Mouse (Mus musculus) gastrocnemius, postnatal 10 days (tissue): ENCODE results near the gene Arl15. TPM values are rescaled to one million over a fixed set of nuclear protein-coding genes. Genes with fewer than 3 reads are reported as not detected.

Experiments used
- DNase-seq: peaks from one replicate; pipeline ENCODE4 v3.0.0; 2021; ENCODE audit warnings: mixed read lengths
- total RNA-seq, 2 experiments: library from RNA; stranded (reverse); gene quantifications; 2 replicates each; pipeline ENCODE4 v1.2.3; 2021

Arl15 gene
- total RNA-seq, 2 experiments from 2014 or later: 8.7 to 8.8 TPM

GRCm38 (mm10) chr13:114158111-114158730 is 363.9 kb downstream of the Arl15 start:
- no peak for DNase-seq

- no peak for DNase-seq
These were observed 365.5 kb downstream of the Arl15 start for GRCm38 (mm10) chr13:114159634-114160391.

DNA sequence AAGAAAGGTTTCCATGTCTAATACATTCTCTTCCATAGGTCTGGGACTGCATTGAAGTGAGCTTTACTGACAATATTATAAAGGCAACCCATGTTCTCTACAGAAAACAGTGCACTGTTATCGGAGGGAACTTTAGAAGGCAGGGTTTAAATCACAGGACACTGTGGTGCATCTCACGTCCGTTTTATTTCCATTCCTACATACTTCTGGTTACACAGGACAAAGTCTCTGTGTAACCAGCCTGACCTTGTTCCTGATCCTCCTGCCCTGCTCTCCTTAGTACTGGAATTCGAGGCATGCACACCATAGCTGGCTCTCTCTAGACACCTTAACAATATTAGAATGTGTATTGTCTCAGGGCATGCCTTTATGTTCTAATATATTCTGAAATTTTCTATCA is 368.4 kb downstream of the Arl15 start:
- no peak for DNase-seq

GRCm38 (mm10) chr13:114165616-114166015 is 371.3 kb downstream of the Arl15 start:
- DNase-seq: no peak

GRCm38 (mm10) chr13:114166439-114167183 is 372.3 kb downstream of the Arl15 start:
- no peak for DNase-seq

GRCm38 (mm10) chr13:114170061-114170460 is 375.8 kb downstream of the Arl15 start:
- DNase-seq: no peak

DNA sequence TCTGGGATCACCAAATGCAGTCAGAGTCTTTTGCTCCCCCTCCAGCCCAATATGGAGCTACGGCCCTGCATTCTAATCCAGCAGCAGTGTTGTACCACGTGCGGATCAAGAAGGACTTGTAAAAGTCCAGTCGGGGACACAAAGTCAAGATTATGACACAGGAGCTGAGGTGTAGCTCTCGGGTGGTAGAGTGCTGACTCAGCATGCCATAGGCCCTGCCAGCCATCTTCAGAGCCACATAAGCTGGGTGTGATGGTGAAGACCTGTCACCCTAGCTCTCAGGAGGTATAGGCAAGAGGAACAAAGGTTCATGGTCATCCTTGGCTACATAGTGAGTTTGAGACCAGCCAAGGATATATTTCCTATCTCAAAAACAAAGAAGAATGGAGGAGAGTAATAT is 377.2 kb downstream of the Arl15 start:
- DNase-seq: no peak

DNA sequence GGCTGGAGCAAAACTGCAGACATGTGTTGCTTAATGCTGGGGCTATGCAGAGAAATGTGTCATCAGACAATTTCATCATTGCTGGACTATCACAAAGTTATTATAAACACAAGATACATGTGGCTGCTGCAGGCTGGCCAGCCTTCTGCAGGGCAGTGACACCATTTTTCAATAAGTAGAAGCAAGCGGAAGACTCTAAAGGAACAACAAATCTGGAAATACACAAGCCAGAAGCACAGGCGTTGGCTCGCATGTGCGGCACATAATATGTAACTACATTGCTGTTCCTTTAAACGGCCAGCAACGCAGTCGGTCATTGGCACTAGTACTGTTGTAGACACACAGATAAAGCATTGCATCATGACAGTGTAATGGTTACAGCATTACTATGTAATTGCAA is 393.8 kb downstream of the Arl15 start:
- DNase-seq: no peak

- DNase-seq: no peak
These were observed 394.5 kb downstream of the Arl15 start for GRCm38 (mm10) chr13:114188801-114189200.

- no peak for DNase-seq
These were observed 395.1 kb downstream of the Arl15 start for GRCm38 (mm10) chr13:114189441-114189840.

DNA sequence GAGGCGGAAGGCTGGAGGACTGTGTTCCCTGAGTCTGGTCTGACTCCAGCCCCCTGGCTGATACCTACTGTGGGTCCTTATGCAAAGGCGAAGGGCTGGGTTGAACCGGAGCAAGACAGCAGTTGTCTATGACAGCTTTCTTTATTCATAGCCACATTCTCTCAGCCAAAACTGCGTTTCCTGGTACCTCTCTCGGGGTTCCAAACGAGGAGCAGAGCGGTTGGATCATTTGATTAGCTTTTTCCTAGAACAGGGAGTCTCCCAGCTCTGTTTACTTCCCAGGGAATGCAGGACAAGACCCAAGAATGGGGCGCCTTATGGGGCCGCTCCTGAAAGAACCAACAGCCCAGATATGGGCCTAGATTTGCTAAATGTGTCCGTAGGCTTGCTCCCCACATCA is 396.6 kb downstream of the Arl15 start:
- DNase-seq: peak; percentile 17

- DNase-seq: no peak
These were observed 404.0 kb downstream of the Arl15 start for GRCm38 (mm10) chr13:114198252-114198799.

DNA sequence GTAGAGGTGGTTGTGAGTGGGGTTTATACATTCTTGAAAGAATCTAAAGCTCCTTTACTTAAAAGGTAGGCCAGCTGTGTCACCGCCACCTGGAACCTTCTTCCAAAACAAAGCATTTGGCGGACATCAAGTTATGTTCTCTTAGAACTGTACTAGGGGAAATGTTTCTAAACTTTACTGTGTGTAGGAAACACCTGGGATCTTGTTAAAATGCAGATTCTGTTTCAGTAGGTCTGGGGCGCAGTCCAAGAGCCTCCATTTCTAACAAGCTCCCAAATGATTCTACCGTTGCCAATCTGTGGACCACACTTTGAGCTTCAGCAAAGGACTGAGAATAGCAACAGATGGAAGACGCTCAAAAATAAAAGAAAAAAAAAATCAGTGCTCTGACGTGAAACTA is 405.4 kb downstream of the Arl15 start:
- no peak for DNase-seq

DNA sequence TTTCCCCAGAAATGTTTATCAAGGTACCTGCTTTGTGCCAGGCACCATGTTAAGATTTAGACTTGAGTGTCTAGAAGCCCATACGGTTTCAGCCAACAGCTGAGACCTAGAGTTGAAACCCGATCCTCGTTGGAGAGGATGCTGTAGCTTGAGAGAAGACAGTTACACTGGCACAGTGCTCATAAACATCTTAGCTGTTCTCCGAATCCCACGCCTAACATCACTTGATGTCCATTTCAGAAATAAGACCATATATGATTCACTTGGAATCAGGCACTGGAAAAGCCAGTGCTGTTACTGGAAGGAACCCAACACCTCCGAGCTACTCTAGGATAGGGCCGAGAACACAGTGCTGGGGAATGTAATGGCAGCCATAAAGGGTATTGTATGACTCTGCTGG is 406.2 kb downstream of the Arl15 start:
- no peak for DNase-seq

DNA sequence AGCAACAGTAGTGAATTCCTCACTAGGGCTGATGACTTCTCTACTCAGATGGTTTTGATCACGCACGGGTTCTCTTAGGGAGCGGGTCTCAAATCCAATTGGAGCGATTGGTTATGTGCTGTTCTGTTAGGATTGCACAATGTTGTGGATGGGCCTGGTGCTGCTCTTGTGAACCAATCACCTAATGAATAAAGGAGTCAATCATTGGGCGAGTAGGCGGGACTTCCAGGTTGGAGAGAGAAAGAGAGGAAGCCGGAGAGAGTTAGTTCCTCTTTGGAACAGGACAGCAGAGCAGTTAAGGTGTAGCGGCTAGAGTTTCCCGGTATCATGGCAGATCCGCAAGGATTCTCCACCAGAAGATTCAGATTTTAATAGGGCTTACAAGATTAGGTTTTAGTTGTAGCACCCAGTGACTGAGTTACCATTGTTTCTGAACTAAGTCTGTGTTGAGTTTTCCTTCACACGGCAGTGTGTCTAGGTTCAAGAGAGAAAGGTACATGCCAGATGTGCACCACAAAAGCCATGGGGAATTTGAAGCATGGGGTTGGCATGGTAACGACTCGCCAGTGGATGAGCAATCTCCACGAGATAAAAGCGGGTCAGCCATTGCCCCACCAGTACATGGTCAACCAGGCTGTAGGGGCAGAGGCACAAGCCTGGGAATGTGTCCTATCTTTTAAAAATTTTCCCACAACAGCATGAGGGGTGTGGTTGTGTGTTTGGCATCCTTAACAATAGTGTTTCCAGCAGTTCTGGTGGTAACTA is 408.7 kb downstream of the Arl15 start:
- no peak for DNase-seq

Other genes starting within 250 kb of the Arl15 start
- gene Snx18, start 175.9 kb upstream of the Arl15 start, total RNA-seq: 10 to 100 TPM; 20.1 to 25.7 TPM
- 10 to 100 TPM; 79.1 to 87.3 TPM for gene Hspb3, start 130.8 kb upstream of the Arl15 start, total RNA-seq